Mouse (Mus musculus): ENCODE results near the gene Vip. TPM values are rescaled to one million over a fixed set of nuclear protein-coding genes. Genes with fewer than 3 reads are reported as not detected.
A peak's percentile ranks its signal among the peaks of the same experiment; 100 is the strongest.

The Vip gene
- polyA plus RNA-seq (2014; fragmentation: Nextera tagmentation; extraction: Ambion mirVana) = 0.91 and 1.3 TPM in 2 replicates

- Histone ChIP-seq H3K9me3 (ENCODE audit: control insufficient read depth, low read length) (no peaks in the 10 kb centered on the region), H3K27ac (replicated peaks; ENCODE audit: low read depth, low read length) (no peak within 1 kb of the TSS), H3K4me1 (ENCODE audit: control insufficient read depth, insufficient read depth, low read length) (no peaks in the 10 kb centered on the region), H3K4me2 (ENCODE audit: low read length) (no peak within 1 kb of the TSS), H3K36me3 (ENCODE audit: control insufficient read depth, insufficient read depth, low read length) (no peaks in the 10 kb centered on the region), H3K9ac (replicated peaks; ENCODE audit: low read length) (no peak within 1 kb of the TSS), H3K27me3 (ENCODE audit: control insufficient read depth, insufficient read depth, low read length) (no peaks in the 10 kb centered on the region), H3K4me3 (replicated peaks; ENCODE audit: low read depth, low read length) (no peak within 1 kb of the TSS)
- WGBS = 36% methylated on average over 8 of the region's 8 CpGs
- DNase-seq (peak; percentile 36), ATAC-seq (ENCODE audit: low FRiP score, low TSS enrichment) (no peak)
These were observed at the start of gene Vip for GRCm38 (mm10) chr10:5639112-5639511. Gene Vip, plus strand, starts transcription at chr10:5639218.

GRCm38 (mm10) chr10:5591061-5591460, 48.0 kb upstream of the Vip start:
- ATAC-seq (ENCODE audit: low FRiP score, low TSS enrichment) (no peak), DNase-seq (no peak)
- Histone ChIP-seq H3K36me3 (ENCODE audit: control insufficient read depth, insufficient read depth, low read length) (no peaks in the 10 kb centered on the region), H3K4me3 (replicated peaks; ENCODE audit: low read depth, low read length) (no peak overlapping the region), H3K27me3 (ENCODE audit: control insufficient read depth, insufficient read depth, low read length) (no peaks in the 10 kb centered on the region), H3K4me1 (ENCODE audit: control insufficient read depth, insufficient read depth, low read length) (no peaks in the 10 kb centered on the region), H3K9me3 (ENCODE audit: control insufficient read depth, low read length) (no peaks in the 10 kb centered on the region), H3K9ac (replicated peaks; ENCODE audit: low read length) (no peak overlapping the region), H3K4me2 (ENCODE audit: low read length) (no peak overlapping the region), H3K27ac (replicated peaks; ENCODE audit: low read depth, low read length) (no peak overlapping the region)
- WGBS = 86% methylated on average over 2 of the region's 2 CpGs

GRCm38 (mm10) chr10:5591996-5592395, 47.0 kb upstream of the Vip start:
- H3K27ac ChIP-seq (replicated peaks; ENCODE audit: low read depth, low read length) = no peak overlapping the region
- ATAC-seq (ENCODE audit: low FRiP score, low TSS enrichment) (no peak), DNase-seq (no peak)
- no peak overlapping the region for H3K4me2 ChIP-seq (ENCODE audit: low read length)
- no peaks in the 10 kb centered on the region for H3K27me3 ChIP-seq (ENCODE audit: control insufficient read depth, insufficient read depth, low read length)
- WGBS = 82% methylated on average over 4 of the region's 4 CpGs
- no peak overlapping the region for H3K9ac ChIP-seq (replicated peaks; ENCODE audit: low read length)
- no peak overlapping the region for H3K4me3 ChIP-seq (replicated peaks; ENCODE audit: low read depth, low read length)
- H3K4me1 ChIP-seq (ENCODE audit: control insufficient read depth, insufficient read depth, low read length) = no peaks in the 10 kb centered on the region
- H3K36me3 ChIP-seq (ENCODE audit: control insufficient read depth, insufficient read depth, low read length) = no peaks in the 10 kb centered on the region
- H3K9me3 ChIP-seq (ENCODE audit: control insufficient read depth, low read length) = no peaks in the 10 kb centered on the region

GRCm38 (mm10) chr10:5593464-5593863, 45.6 kb upstream of the Vip start, which contains the start of gene Myct1:
Gene Myct1, plus strand, starts transcription at chr10:5593775.
- no peaks in the 10 kb centered on the region for H3K36me3 ChIP-seq (ENCODE audit: control insufficient read depth, insufficient read depth, low read length)
- H3K9ac ChIP-seq (replicated peaks; ENCODE audit: low read length) = no peak within 1 kb of the TSS
- no peaks in the 10 kb centered on the region for H3K9me3 ChIP-seq (ENCODE audit: control insufficient read depth, low read length)
- H3K4me1 ChIP-seq (ENCODE audit: control insufficient read depth, insufficient read depth, low read length) = no peaks in the 10 kb centered on the region
- no peak within 1 kb of the TSS for H3K27ac ChIP-seq (replicated peaks; ENCODE audit: low read depth, low read length)
- no peak for DNase-seq
- no peak within 1 kb of the TSS for H3K4me2 ChIP-seq (ENCODE audit: low read length)
- WGBS = 74% methylated on average over 5 of the region's 5 CpGs
- H3K27me3 ChIP-seq (ENCODE audit: control insufficient read depth, insufficient read depth, low read length) = no peaks in the 10 kb centered on the region
- no peak within 1 kb of the TSS for H3K4me3 ChIP-seq (replicated peaks; ENCODE audit: low read depth, low read length)
- ATAC-seq (ENCODE audit: low FRiP score, low TSS enrichment) = no peak

- H3K27ac ChIP-seq (replicated peaks; ENCODE audit: low read depth, low read length) = no peak overlapping the region
- no peak overlapping the region for H3K4me3 ChIP-seq (replicated peaks; ENCODE audit: low read depth, low read length)
- WGBS = 78% methylated on average over 5 of the region's 5 CpGs
- no peaks in the 10 kb centered on the region for H3K4me1 ChIP-seq (ENCODE audit: control insufficient read depth, insufficient read depth, low read length)
- H3K4me2 ChIP-seq (ENCODE audit: low read length) = no peak overlapping the region
- no peaks in the 10 kb centered on the region for H3K27me3 ChIP-seq (ENCODE audit: control insufficient read depth, insufficient read depth, low read length)
- no peak overlapping the region for H3K9ac ChIP-seq (replicated peaks; ENCODE audit: low read length)
- H3K9me3 ChIP-seq (ENCODE audit: control insufficient read depth, low read length) = no peaks in the 10 kb centered on the region
- DNase-seq (no peak), ATAC-seq (ENCODE audit: low FRiP score, low TSS enrichment) (no peak)
- H3K36me3 ChIP-seq (ENCODE audit: control insufficient read depth, insufficient read depth, low read length) = no peaks in the 10 kb centered on the region
These were observed 44.6 kb upstream of the Vip start for GRCm38 (mm10) chr10:5594457-5594856.

- Histone ChIP-seq H3K9ac (replicated peaks; ENCODE audit: low read length) (no peak overlapping the region), H3K27me3 (ENCODE audit: control insufficient read depth, insufficient read depth, low read length) (no peaks in the 10 kb centered on the region), H3K4me1 (ENCODE audit: control insufficient read depth, insufficient read depth, low read length) (no peaks in the 10 kb centered on the region), H3K4me3 (replicated peaks; ENCODE audit: low read depth, low read length) (no peak overlapping the region), H3K36me3 (ENCODE audit: control insufficient read depth, insufficient read depth, low read length) (no peaks in the 10 kb centered on the region), H3K4me2 (ENCODE audit: low read length) (no peak overlapping the region), H3K27ac (replicated peaks; ENCODE audit: low read depth, low read length) (no peak overlapping the region), H3K9me3 (ENCODE audit: control insufficient read depth, low read length) (no peaks in the 10 kb centered on the region)
- WGBS = 80% methylated on average over 6 of the region's 6 CpGs
- no peak for ATAC-seq (ENCODE audit: low FRiP score, low TSS enrichment)
- DNase-seq = no peak
These were observed 42.5 kb upstream of the Vip start for GRCm38 (mm10) chr10:5596559-5596958.

- Histone ChIP-seq H3K27ac (replicated peaks; ENCODE audit: low read depth, low read length) (no peak overlapping the region), H3K9ac (replicated peaks; ENCODE audit: low read length) (no peak overlapping the region), H3K27me3 (ENCODE audit: control insufficient read depth, insufficient read depth, low read length) (no peaks in the 10 kb centered on the region), H3K4me1 (ENCODE audit: control insufficient read depth, insufficient read depth, low read length) (no peaks in the 10 kb centered on the region), H3K4me3 (replicated peaks; ENCODE audit: low read depth, low read length) (no peak overlapping the region), H3K9me3 (ENCODE audit: control insufficient read depth, low read length) (no peaks in the 10 kb centered on the region), H3K36me3 (ENCODE audit: control insufficient read depth, insufficient read depth, low read length) (no peaks in the 10 kb centered on the region), H3K4me2 (ENCODE audit: low read length) (no peak overlapping the region)
- DNase-seq (peak; percentile 93), ATAC-seq (ENCODE audit: low FRiP score, low TSS enrichment) (peak; percentile 80)
- WGBS = 24% methylated on average over 7 of the region's 7 CpGs
These were observed 38.9 kb upstream of the Vip start for GRCm38 (mm10) chr10:5600123-5600522.

GRCm38 (mm10) chr10:5603512-5603911, 35.5 kb upstream of the Vip start:
- no peaks in the 10 kb centered on the region for H3K4me1 ChIP-seq (ENCODE audit: control insufficient read depth, insufficient read depth, low read length)
- H3K4me3 ChIP-seq (replicated peaks; ENCODE audit: low read depth, low read length) = no peak overlapping the region
- no peaks in the 10 kb centered on the region for H3K27me3 ChIP-seq (ENCODE audit: control insufficient read depth, insufficient read depth, low read length)
- DNase-seq (no peak), ATAC-seq (ENCODE audit: low FRiP score, low TSS enrichment) (no peak)
- no peak overlapping the region for H3K9ac ChIP-seq (replicated peaks; ENCODE audit: low read length)
- H3K27ac ChIP-seq (replicated peaks; ENCODE audit: low read depth, low read length) = no peak overlapping the region
- no peaks in the 10 kb centered on the region for H3K9me3 ChIP-seq (ENCODE audit: control insufficient read depth, low read length)
- no peak overlapping the region for H3K4me2 ChIP-seq (ENCODE audit: low read length)
- no peaks in the 10 kb centered on the region for H3K36me3 ChIP-seq (ENCODE audit: control insufficient read depth, insufficient read depth, low read length)
- 92% methylated on average over 10 of the region's 10 CpGs for WGBS

GRCm38 (mm10) chr10:5604371-5604770, 34.6 kb upstream of the Vip start:
- ATAC-seq (ENCODE audit: low FRiP score, low TSS enrichment) (no peak), DNase-seq (no peak)
- H3K9ac ChIP-seq (replicated peaks; ENCODE audit: low read length) = no peak overlapping the region
- H3K4me2 ChIP-seq (ENCODE audit: low read length) = no peak overlapping the region
- WGBS = 93% methylated on average over 13 of the region's 13 CpGs
- H3K4me1 ChIP-seq (ENCODE audit: control insufficient read depth, insufficient read depth, low read length) = no peaks in the 10 kb centered on the region
- no peaks in the 10 kb centered on the region for H3K36me3 ChIP-seq (ENCODE audit: control insufficient read depth, insufficient read depth, low read length)
- H3K27me3 ChIP-seq (ENCODE audit: control insufficient read depth, insufficient read depth, low read length) = no peaks in the 10 kb centered on the region
- no peak overlapping the region for H3K27ac ChIP-seq (replicated peaks; ENCODE audit: low read depth, low read length)
- no peak overlapping the region for H3K4me3 ChIP-seq (replicated peaks; ENCODE audit: low read depth, low read length)
- H3K9me3 ChIP-seq (ENCODE audit: control insufficient read depth, low read length) = no peaks in the 10 kb centered on the region
